Mouse (Mus musculus) stomach, postnatal 0 days (tissue): ENCODE measurements around the gene N4bp2.

ENCODE experiments used
- CTCF ChIP-seq: IDR thresholded peaks from 2 replicates; pipeline ENCODE4 v1.5.1; 2016; ENCODE audit warnings: antibody characterized with exemption, low read depth, mild to moderate bottlenecking, moderate library complexity
- EP300 ChIP-seq: optimal IDR thresholded peaks from 2 replicates; pipeline ENCODE3; 2016; ENCODE audit warnings: antibody characterized with exemption

DNA sequence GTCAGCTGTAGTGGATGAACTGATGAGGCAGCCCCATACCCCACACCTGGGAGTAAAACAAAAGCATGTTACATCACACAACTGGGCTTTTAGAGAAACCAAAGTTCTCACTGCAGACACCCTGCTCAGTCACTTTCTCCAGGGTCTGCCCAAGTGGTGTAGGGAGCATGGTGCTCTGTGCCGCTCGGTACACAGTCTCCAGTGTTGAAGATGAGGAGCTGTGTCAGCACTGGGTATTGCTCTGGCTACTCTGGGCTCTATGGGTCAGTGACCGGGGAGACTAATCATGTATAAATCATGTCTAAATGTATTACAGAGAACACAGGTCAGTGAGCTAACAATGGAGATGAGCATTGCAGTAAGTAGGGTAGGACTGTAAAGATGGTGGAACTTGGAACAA lies 13.6 kb downstream of the N4bp2 start:
- TF ChIP-seq CTCF (no peak), EP300 (no peak)
